Mouse (Mus musculus) forebrain, embryonic 15.5 days (tissue): Measurements from ENCODE around the gene Shisa4. TPM values are rescaled to one million over a fixed set of nuclear protein-coding genes. Genes with fewer than 3 reads are reported as not detected.

Source experiments
- ATAC-seq: fragments of 200-750 bp; cut with Nextera tagmentation; replicated peaks from 2 replicates; pipeline ENCODE4 v1.8.0; 2017; ENCODE audit warnings: mild to moderate bottlenecking, moderate TSS enrichment, moderate library complexity
- H3K27ac ChIP-seq: fragments of 300-500 bp; sonication (generic); replicated peaks from 2 replicates; pipeline ENCODE4 v1.5.1; 2015; ENCODE audit warnings: mild to moderate bottlenecking, inconsistent platforms
- H3K27me3 ChIP-seq: fragments of 300-500 bp; sonication (generic); 2 replicates; pipeline ENCODE4 v1.6.1; 2015; ENCODE audit warnings: inconsistent platforms
- H3K36me3 ChIP-seq: fragments of 300-500 bp; sonication (generic); 2 replicates; pipeline ENCODE4 v1.6.1; 2015; ENCODE audit warnings: mild to moderate bottlenecking, inconsistent platforms
- H3K4me1 ChIP-seq: fragments of 300-500 bp; sonication (generic); 2 replicates; pipeline ENCODE4 v1.6.1; 2015; ENCODE audit warnings: inconsistent platforms
- H3K4me2 ChIP-seq: fragments of 300-500 bp; sonication (generic); replicated peaks from 2 replicates; pipeline ENCODE4 v1.6.1; 2015; ENCODE audit warnings: mild to moderate bottlenecking, inconsistent platforms
- H3K4me3 ChIP-seq: fragments of 300-500 bp; sonication (generic); 2 replicates; pipeline ENCODE4 v1.5.1; 2015; ENCODE audit warnings: mild to moderate bottlenecking, inconsistent platforms
- H3K9ac ChIP-seq: fragments of 300-500 bp; sonication (generic); replicated peaks from 2 replicates; pipeline ENCODE4 v1.6.1; 2015; ENCODE audit warnings: mild to moderate bottlenecking, inconsistent platforms
- H3K9me3 ChIP-seq: fragments of 300-500 bp; sonication (generic); 2 replicates; pipeline ENCODE4 v1.6.1; 2016; ENCODE audit warnings: inconsistent platforms
- WGBS: fragments of 180-500 bp; shearing (Covaris S2); methylation state at CpG from one replicate; pipeline ENCODE4 v1.1.7; 2015; ENCODE audit warnings: mixed read lengths; 5-methylcytosine and 5-hydroxymethylcytosine counted together
- polyA plus RNA-seq: library from polyadenylated mRNA; unstranded; fragments of >200 nt; fragmentation: Nextera tagmentation; extraction: Ambion mirVana; gene quantifications from 2 replicates; pipeline ENCODE4 v1.2.1, GENCODE M21; 2015

The Shisa4 gene
- polyA plus RNA-seq, 1 experiment from 2014 or later: 94.3 TPM

DNA sequence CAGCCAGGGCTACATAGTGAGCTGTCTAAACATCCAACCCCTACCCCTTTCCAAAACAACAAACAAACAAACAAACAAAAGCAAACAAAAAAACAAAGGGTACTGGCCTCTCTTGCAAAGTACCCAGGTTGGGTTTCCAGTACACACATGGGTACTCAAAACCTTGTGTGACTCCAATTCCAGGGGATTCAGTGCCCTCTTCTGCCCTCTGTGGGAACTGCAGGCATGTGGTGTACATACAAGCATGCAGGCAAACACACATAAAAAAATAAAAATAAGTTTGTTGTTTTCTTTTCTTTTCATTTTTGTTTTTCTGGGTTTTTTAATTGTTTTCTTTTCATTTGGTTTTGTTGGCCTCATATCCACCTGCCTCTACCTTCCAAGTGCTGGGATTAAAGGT is 12.9 kb downstream of the Shisa4 start:
- ATAC-seq: no peak
- Histone ChIP-seq H3K9ac (no peak overlapping the region), H3K36me3 (no peaks in the 10 kb centered on the region), H3K4me2 (no peak overlapping the region), H3K27me3 (no peaks in the 10 kb centered on the region), H3K27ac (no peak overlapping the region; the same call in 1 of the 2 replicates), H3K9me3 (no peaks in the 10 kb centered on the region), H3K4me3 (no peak overlapping the region), H3K4me1 (no peaks in the 10 kb centered on the region)

DNA sequence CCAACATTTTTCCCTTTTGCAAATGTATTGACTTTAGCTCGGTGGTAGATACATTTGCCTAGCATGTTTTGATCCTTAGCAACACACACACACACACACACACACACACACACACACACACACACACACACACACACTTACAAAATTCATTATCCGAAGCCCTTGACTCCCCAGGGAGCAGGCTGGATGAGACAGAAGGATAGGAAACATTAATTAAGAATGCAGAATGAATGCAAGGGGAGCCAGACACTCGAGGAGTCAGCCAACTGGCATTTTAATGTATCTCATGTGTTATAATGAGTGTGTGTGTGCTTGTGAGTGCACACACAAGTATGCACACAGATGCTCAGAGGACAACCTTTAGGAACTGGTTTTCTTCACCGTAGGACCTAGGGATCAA is 13.5 kb downstream of the Shisa4 start:
- Histone ChIP-seq H3K27me3 (no peaks in the 10 kb centered on the region), H3K4me2 (no peak overlapping the region), H3K27ac (no peak overlapping the region; the same call in 1 of the 2 replicates), H3K9ac (no peak overlapping the region), H3K9me3 (no peaks in the 10 kb centered on the region), H3K36me3 (no peaks in the 10 kb centered on the region), H3K4me1 (no peaks in the 10 kb centered on the region), H3K4me3 (no peak overlapping the region)
- ATAC-seq: no peak
- 52% methylated on average over 4 of the region's 4 CpGs for WGBS

GRCm38 (mm10) chr1:135359071-135359470 is 16.0 kb downstream of the Shisa4 start:
- ATAC-seq: no peak
- Histone ChIP-seq H3K9me3 (no peaks in the 10 kb centered on the region), H3K4me3 (no peak overlapping the region), H3K27ac (no peak overlapping the region), H3K4me1 (no peaks in the 10 kb centered on the region), H3K27me3 (no peaks in the 10 kb centered on the region), H3K9ac (no peak overlapping the region), H3K4me2 (no peak overlapping the region), H3K36me3 (no peaks in the 10 kb centered on the region)
- 48% methylated on average over 2 of the region's 2 CpGs for WGBS

DNA sequence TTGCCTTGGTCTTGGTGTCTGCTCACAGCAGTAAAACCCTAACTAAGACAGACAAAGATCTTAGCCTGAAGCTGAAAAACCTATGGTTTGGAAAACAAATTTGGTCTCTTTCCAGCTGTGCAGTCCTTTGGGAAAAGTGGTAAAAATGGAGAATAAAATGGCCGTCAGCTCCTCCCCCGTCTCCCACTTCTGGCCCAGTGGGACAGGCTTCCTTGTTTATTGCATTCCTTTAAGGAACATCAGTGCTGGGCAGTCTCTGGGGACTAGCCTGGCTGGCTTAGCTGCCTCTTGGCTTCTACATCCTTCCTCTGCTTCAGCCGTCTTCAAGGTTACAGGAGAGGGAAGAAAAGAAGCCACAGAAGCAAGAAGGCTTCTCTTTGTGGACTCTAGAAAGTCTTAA is 23.1 kb downstream of the Shisa4 start:
- WGBS: 81% methylated on average over 3 of the region's 3 CpGs

GRCm38 (mm10) chr1:135347498-135348169 is 27.4 kb downstream of the Shisa4 start:
- 47% methylated on average over 4 of the region's 4 CpGs for WGBS
- Histone ChIP-seq H3K4me3 (no peak overlapping the region), H3K9me3 (no peaks in the 10 kb centered on the region), H3K27me3 (no peaks in the 10 kb centered on the region), H3K4me2 (no peak overlapping the region), H3K27ac (no peak overlapping the region), H3K4me1 (no peaks in the 10 kb centered on the region), H3K9ac (no peak overlapping the region), H3K36me3 (no peaks in the 10 kb centered on the region)
- no peak for ATAC-seq

More for the DNA sequence above, 23.1 kb downstream of the Shisa4 start:
- no peaks in the 10 kb centered on the region for H3K4me1 ChIP-seq
- no peak overlapping the region for H3K4me3 ChIP-seq
- H3K36me3 ChIP-seq: no peaks in the 10 kb centered on the region
- no peak overlapping the region for H3K9ac ChIP-seq
- no peaks in the 10 kb centered on the region for H3K27me3 ChIP-seq
- H3K4me2 ChIP-seq: no peak overlapping the region
- ATAC-seq: no peak
- no peaks in the 10 kb centered on the region for H3K9me3 ChIP-seq
- no peak overlapping the region for H3K27ac ChIP-seq

GRCm38 (mm10) chr1:135346891-135347290 is 28.1 kb downstream of the Shisa4 start:
- Histone ChIP-seq H3K36me3 (no peaks in the 10 kb centered on the region), H3K9ac (no peak overlapping the region), H3K4me3 (no peak overlapping the region), H3K9me3 (no peaks in the 10 kb centered on the region), H3K27me3 (no peaks in the 10 kb centered on the region), H3K4me2 (no peak overlapping the region), H3K4me1 (no peaks in the 10 kb centered on the region), H3K27ac (no peak overlapping the region)
- WGBS: 70% methylated on average over 3 of the region's 3 CpGs
- no peak for ATAC-seq

DNA sequence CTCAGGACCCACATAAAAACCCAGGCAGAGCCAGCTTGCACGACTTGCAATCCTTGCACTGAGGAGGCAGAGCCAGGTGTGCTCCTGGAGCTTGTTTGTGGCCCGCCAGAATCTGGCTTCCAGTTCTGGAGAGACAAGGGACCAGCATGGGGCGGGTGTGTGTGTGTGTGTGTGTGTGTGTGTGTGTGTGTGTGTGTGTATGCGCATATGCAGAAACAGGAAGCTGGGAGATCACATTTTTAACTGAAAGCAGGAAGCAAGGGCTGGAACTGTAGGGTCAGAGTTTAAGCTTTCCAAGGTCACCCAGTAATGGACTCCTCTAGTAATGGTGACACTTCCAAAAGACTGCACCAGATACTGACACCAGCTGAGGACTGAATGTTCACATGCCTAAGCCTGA is 31.0 kb downstream of the Shisa4 start:
- Histone ChIP-seq H3K9ac (no peak overlapping the region), H3K9me3 (no peaks in the 10 kb centered on the region), H3K36me3 (no peaks in the 10 kb centered on the region), H3K4me3 (no peak overlapping the region), H3K27ac (no peak overlapping the region), H3K27me3 (no peaks in the 10 kb centered on the region), H3K4me2 (no peak overlapping the region), H3K4me1 (no peaks in the 10 kb centered on the region)
- WGBS: 70% methylated on average over 4 of the region's 4 CpGs
- ATAC-seq: no peak

DNA sequence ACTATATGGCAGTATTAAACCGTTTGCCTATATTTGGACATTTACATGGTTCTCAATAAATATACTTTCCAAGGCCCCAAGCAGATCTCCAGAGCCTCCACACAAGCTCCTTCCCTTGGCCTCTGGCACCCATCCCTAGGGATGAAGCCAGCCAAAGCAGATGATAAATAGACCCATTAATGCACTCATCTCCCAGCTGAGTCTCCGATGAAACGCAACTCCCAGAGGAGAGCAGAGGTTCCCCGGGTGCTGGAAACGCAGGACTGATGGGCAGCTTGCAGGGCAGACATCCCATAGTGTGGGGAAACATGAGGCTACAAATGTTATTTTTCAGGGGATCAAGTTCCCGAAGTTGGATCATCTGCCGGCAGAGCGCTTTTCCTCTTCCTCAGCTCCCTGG is 33.1 kb downstream of the Shisa4 start:
- Histone ChIP-seq H3K4me1 (no peaks in the 10 kb centered on the region), H3K9ac (no peak overlapping the region), H3K9me3 (no peaks in the 10 kb centered on the region), H3K4me2 (no peak overlapping the region), H3K27me3 (no peaks in the 10 kb centered on the region), H3K36me3 (no peaks in the 10 kb centered on the region), H3K4me3 (no peak overlapping the region), H3K27ac (no peak overlapping the region)
- no peak for ATAC-seq
- WGBS: 86% methylated on average over 8 of the region's 8 CpGs

DNA sequence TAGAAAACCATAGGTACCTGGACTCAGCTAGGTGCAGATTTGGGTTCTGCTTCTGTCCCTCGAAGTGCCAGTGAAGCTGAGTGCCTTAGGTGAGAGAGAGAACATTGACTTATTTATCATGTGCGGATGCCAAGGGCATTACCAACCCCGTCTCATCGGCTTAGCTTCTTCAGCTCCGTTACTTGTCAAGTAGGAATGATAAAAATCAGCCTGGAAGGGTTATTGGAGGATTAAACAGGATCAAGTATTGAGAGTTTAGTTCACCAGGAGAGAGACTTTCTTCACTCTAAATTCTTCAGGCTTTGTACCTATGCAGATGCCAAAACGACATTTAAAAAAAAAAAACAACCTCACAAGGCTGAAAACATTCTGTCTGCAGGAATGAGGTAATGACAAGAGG is 44.5 kb downstream of the Shisa4 start:
- Histone ChIP-seq H3K27me3 (no peaks in the 10 kb centered on the region), H3K4me2 (no peak overlapping the region), H3K9ac (no peak overlapping the region), H3K4me1 (no peaks in the 10 kb centered on the region), H3K27ac (no peak overlapping the region), H3K36me3 (no peaks in the 10 kb centered on the region), H3K4me3 (no peak overlapping the region), H3K9me3 (no peaks in the 10 kb centered on the region)
- WGBS: 77% methylated on average over 6 of the region's 6 CpGs
- no peak for ATAC-seq

DNA sequence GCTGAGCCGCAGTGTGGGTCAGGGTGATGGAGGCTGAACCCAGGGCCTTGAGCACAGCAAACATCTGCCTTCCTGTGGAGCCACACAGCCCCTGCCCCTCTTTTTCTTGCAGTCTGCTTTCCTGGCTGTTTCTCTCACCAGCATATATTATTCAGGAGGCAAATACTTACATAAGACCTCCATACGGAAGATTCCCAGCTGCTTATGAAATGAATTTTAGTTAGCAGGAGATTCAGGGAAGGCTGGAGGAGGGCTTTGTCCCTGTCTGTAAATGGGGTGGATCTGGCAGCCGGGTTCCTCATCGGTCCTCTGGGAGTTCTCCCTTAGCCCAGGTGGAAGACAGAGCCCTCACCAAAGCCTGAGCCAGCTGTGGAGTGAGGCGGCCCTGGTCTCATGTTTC is 46.7 kb downstream of the Shisa4 start:
- Histone ChIP-seq H3K4me1 (no peaks in the 10 kb centered on the region), H3K9ac (no peak overlapping the region), H3K27me3 (no peaks in the 10 kb centered on the region), H3K4me2 (no peak overlapping the region), H3K36me3 (no peaks in the 10 kb centered on the region), H3K4me3 (no peak overlapping the region), H3K27ac (no peak overlapping the region), H3K9me3 (no peaks in the 10 kb centered on the region)
- 69% methylated on average over 5 of the region's 5 CpGs for WGBS
- no peak for ATAC-seq

DNA sequence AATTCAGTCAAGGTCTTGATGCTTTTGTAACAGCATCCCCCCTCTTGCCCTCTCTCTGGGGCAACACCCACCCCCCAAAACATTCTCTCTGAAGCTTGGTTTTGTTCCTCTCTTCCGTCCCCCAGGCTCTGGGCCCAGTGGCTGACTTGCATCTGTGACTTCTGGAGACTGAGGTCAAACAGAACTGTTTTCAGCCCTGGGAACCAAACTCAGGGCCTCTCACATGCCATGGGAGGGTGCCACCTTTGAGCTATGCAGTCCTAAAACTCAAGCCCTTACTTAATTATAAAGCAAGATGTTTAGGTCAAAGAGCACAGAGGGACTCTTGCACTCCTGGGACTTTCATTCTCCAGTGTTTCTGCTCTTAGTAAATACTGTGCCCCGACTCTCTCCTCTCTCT is 49.1 kb downstream of the Shisa4 start:
- Histone ChIP-seq H3K4me3 (no peak overlapping the region), H3K9me3 (no peaks in the 10 kb centered on the region), H3K9ac (no peak overlapping the region), H3K27ac (no peak overlapping the region), H3K4me1 (no peaks in the 10 kb centered on the region), H3K36me3 (no peaks in the 10 kb centered on the region), H3K27me3 (no peaks in the 10 kb centered on the region), H3K4me2 (no peak overlapping the region)
- no peak for ATAC-seq
- WGBS: 78% methylated on average over 2 of the region's 2 CpGs

DNA sequence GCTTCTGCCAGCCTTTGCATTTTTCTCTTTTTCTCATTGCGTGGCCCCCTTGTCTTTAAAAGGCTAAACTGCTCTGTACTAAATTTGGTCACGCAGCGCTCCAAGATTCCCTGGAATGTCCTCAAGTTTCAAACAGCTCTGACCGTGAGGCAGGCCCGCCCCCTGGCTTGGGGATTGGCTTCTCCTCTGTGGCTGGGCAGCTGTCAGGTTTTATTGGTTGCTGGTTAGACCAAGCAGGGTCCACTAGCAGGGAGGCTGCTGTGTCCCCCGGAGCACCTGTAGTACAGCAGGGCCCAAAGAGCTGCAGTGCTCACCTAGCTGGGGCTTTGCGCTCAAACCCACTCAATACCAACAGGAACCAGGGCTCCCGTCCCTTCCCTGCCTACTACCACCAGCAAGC is 50.5 kb downstream of the Shisa4 start, which contains the start of gene Lmod1:
Gene Lmod1 (plus strand): TSS at position 237 of the 400 bp plus-strand sequence.
- Histone ChIP-seq H3K4me1 (no peaks in the 10 kb centered on the region), H3K9me3 (no peaks in the 10 kb centered on the region), H3K27ac (no peak within 1 kb of the TSS), H3K9ac (no peak within 1 kb of the TSS), H3K36me3 (no peaks in the 10 kb centered on the region), H3K4me2 (no peak within 1 kb of the TSS), H3K27me3 (no peaks in the 10 kb centered on the region), H3K4me3 (no peak within 1 kb of the TSS)
- WGBS: 18% methylated on average over 8 of the region's 8 CpGs
- no peak for ATAC-seq

DNA sequence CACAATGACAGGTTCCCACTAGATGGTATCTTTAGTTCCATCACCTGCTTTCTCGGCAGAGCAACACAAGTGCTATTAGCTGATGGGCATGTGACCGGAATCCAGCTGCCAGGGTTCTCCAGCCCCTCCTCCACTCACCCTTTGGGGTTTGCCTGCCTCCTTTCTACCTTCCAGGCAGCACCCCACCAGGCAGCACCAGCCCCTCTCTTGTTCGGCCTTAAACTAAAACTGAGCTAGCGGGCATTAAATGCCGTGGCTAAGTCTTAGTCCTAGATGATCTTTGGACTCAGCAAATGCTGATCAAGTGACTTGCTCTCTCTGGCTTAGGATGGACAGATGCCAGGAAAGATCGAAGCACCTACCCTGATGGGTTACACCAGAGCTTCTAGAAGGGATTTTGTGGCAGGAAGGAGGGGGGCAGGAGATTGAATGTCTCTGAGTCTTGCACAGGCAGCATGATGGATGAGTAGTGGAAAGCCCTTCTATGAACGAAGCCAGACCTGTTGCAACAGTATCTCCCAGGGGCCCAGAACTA is 51.6 kb downstream of the Shisa4 start:
- WGBS: 88% methylated on average over 7 of the region's 7 CpGs
- Histone ChIP-seq H3K9ac (no peak overlapping the region), H3K36me3 (no peaks in the 10 kb centered on the region), H3K9me3 (no peaks in the 10 kb centered on the region), H3K4me3 (no peak overlapping the region), H3K27me3 (no peaks in the 10 kb centered on the region), H3K4me1 (no peaks in the 10 kb centered on the region), H3K27ac (no peak overlapping the region), H3K4me2 (no peak overlapping the region)
- ATAC-seq: no peak
